Mouse (Mus musculus): ENCODE measurements at regions not wholly inside any gene's neighbourhood (a gene's known extent, or its start where the extent isn't known, plus 50 kb on each side); places are given as distances from the start of the nearest gene placed in this dataset.

DNA sequence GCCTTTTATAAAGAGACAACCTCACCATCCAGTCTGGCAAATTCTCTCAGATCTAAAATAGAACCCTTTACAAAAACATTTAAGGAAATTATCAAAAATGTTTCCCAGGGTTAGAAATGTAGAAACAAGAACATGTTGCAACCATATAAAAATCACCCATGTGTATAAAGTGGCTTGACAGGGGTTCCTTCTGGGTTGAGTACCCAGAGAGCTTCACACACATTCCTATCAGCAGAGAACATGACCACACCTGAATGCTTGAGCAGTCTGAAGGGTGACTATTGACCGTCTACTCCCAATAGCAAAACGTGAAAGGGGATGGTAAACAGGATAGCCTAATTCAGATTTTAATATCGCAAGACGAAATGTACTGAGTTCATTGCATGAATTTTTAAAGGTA is 57.8 kb upstream of the Zfand5 start:
- Histone ChIP-seq H3K9me3 (replicated peaks) (no peaks in the 10 kb centered on the region), H3K27me3 (ENCODE audit: low read depth, poor library complexity, severe bottlenecking) (no peaks in the 10 kb centered on the region), H3K4me3 (no peak overlapping the region), H3K4me1 (no peaks in the 10 kb centered on the region), H3K36me3 (no peaks in the 10 kb centered on the region), H3K27ac (no peak overlapping the region)
- no peak for DNase-seq (ENCODE audit: low spot score)
- WGBS = 95% methylated on average over 4 of the region's 4 CpGs

DNA sequence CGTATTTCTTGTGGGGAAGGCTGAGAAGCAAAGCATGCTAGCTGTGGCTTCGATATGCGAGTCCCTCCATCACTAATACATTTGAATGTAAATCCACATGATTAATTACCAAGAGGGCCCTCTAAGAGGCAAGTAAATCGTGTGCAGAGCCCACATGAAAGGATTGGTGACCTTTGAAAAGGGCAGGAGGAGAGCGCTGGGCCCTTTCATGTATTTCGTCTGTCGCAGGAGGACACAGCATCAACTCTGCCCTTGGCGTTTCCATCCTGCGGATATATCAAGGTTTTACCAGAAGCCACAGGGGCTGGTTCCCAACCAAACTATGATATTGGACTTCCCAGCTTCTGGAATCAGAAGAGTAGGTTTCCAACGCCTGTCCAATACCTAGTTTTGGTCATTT is 78.6 kb upstream of the Zfand5 start:
- WGBS = 52% methylated on average over 10 of the region's 10 CpGs

DNA sequence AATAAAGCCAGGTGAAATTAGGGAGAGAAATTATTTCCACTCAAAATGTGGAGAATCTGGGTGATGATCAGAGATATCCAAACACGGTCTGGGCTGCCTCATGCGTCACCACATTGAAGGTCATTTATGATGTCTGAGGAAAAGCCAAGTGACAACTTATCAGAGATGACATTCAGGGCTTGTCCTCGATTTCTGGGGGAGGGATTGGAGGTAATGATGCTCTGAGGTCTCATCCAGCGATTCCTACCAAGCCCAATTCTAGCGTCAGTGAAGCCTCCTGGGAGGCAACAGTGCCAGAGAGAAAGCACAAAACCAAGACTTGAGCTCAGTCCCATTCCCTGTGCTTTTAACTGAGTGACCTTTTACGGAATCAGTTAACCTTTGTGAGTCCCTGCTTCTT is 79.5 kb upstream of the Zfand5 start:
- Histone ChIP-seq H3K4me3 (no peak overlapping the region), H3K9me3 (replicated peaks) (no peaks in the 10 kb centered on the region), H3K4me1 (no peaks in the 10 kb centered on the region), H3K27ac (no peak overlapping the region), H3K27me3 (ENCODE audit: low read depth, poor library complexity, severe bottlenecking) (no peaks in the 10 kb centered on the region), H3K36me3 (no peaks in the 10 kb centered on the region)
- 85% methylated on average over 6 of the region's 6 CpGs for WGBS
- DNase-seq (ENCODE audit: low spot score) = no peak

More for the DNA sequence above, 78.6 kb upstream of the Zfand5 start:
- H3K27ac ChIP-seq = no peak overlapping the region
- H3K9me3 ChIP-seq (replicated peaks) = no peaks in the 10 kb centered on the region
- no peaks in the 10 kb centered on the region for H3K27me3 ChIP-seq (ENCODE audit: low read depth, poor library complexity, severe bottlenecking)
- no peak overlapping the region for H3K4me3 ChIP-seq
- no peak for DNase-seq (ENCODE audit: low spot score)
- no peaks in the 10 kb centered on the region for H3K4me1 ChIP-seq
- H3K36me3 ChIP-seq = no peaks in the 10 kb centered on the region

DNA sequence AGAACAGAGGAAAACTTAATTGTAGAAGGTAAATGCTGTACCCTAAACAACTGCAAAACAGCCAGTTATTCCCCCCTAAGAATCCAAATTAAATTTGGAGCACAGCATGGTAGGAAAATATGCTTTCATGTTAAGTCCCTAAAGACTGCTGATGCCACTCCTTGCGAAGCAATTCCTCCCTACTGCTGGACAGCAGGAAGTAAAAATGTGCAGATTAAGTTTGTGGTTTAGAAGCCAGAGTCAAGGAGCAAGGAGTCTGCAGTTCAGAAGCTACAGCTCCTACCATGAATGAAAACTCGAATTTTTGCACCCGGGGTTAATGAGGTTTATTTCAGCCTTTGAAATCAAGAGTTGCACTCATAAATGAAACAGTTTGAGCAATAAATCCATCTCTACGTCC is 82.9 kb upstream of the Zfand5 start:
- no peaks in the 10 kb centered on the region for H3K27me3 ChIP-seq (ENCODE audit: low read depth, poor library complexity, severe bottlenecking)
- H3K27ac ChIP-seq = no peak overlapping the region
- no peak overlapping the region for H3K4me3 ChIP-seq
- no peaks in the 10 kb centered on the region for H3K36me3 ChIP-seq
- 78% methylated on average over 4 of the region's 4 CpGs for WGBS
- DNase-seq (ENCODE audit: low spot score) = no peak
- H3K4me1 ChIP-seq = no peaks in the 10 kb centered on the region
- H3K9me3 ChIP-seq (replicated peaks) = no peaks in the 10 kb centered on the region

DNA sequence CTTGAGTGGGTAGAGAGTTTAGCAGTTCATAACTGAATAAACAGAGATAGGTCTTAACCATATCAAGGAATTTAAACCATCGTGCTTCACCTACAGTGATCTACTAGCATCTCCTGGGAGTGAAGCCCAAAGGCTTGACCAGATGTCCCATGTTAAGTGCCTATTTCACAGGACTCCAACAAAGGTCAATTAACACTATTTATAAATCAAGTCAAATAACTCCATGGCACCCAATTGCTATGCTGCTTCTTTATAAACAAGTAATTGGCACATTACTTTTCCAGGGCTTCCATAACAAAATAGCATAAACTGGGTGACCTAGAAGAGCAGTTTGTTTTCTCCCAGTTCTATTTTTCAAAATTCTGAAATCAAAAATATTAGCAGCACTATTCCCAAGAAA is 85.4 kb upstream of the Zfand5 start:
- Histone ChIP-seq H3K4me3 (no peak overlapping the region), H3K27ac (no peak overlapping the region), H3K4me1 (no peaks in the 10 kb centered on the region), H3K36me3 (no peaks in the 10 kb centered on the region), H3K9me3 (replicated peaks) (no peaks in the 10 kb centered on the region), H3K27me3 (ENCODE audit: low read depth, poor library complexity, severe bottlenecking) (no peaks in the 10 kb centered on the region)
- no peak for DNase-seq (ENCODE audit: low spot score)
- 88% methylated on average over 1 of the region's 1 CpGs for WGBS

DNA sequence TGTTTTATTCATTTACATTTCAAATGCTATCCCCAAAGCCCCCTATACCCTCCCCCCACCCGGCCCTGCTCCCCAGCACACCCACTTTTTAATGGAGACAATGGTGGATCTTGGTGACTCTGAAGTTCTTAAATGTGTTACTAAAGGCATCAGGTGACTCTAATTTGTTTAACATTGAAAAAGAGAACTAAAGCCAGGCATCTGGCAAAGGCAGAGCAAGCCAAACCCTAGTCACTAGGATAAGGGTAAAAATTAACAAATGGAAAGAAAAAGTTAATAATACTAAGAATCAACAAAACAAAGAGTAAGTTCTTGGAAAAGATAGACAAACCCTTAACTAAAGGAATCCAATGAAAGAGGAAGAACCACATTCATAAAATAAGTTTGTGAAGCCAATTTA is 86.1 kb upstream of the Zfand5 start:
- H3K27ac ChIP-seq = no peak overlapping the region
- no peaks in the 10 kb centered on the region for H3K9me3 ChIP-seq (replicated peaks)
- H3K4me1 ChIP-seq = no peaks in the 10 kb centered on the region
- H3K4me3 ChIP-seq = no peak overlapping the region
- no peaks in the 10 kb centered on the region for H3K36me3 ChIP-seq
- no peaks in the 10 kb centered on the region for H3K27me3 ChIP-seq (ENCODE audit: low read depth, poor library complexity, severe bottlenecking)
- 84% methylated on average over 1 of the region's 1 CpGs for WGBS
- no peak for DNase-seq (ENCODE audit: low spot score)

DNA sequence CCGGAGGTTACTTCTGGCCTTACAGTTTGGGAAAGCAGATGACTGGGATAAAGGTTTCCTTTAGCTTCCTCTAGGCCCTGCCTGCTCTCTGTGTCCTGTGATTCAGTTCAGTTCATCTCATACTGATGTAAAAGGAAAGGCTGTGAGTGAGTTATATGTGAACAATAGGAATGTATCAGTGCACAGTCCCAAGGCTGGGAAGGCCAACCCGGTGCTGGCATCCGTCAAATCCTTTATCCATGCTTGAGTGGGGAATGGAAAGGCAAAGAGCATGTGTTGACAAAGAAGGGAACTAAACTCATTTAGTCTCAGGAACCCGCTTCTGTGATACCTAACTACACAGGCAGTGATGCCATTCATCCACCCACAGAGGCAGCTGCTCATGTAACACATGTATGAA is 89.0 kb upstream of the Zfand5 start:
- Histone ChIP-seq H3K9me3 (replicated peaks) (no peaks in the 10 kb centered on the region), H3K36me3 (no peaks in the 10 kb centered on the region), H3K27me3 (ENCODE audit: low read depth, poor library complexity, severe bottlenecking) (no peaks in the 10 kb centered on the region), H3K4me3 (no peak overlapping the region), H3K4me1 (no peaks in the 10 kb centered on the region), H3K27ac (no peak overlapping the region)
- no peak for DNase-seq (ENCODE audit: low spot score)
- 86% methylated on average over 4 of the region's 4 CpGs for WGBS

DNA sequence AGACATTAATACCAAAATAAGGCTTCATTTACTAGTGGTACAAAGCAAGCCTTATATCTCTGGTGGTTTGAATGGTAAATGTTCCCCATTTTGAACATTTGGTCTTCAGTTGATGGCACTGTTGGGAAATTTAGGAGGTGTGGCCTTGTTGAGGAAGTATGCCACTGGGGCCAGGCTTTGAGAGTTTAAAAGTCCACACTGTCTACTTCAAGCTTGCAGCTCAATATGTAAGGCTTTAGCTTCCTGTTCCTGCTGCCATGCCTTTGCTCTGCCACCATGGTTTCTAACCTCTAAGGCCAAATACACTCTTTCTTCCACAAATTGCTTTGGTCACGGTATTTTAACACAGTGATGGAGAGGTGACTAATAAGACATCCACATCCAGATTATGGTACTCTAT is 92.2 kb upstream of the Zfand5 start:
- H3K27ac ChIP-seq = no peak overlapping the region
- no peaks in the 10 kb centered on the region for H3K27me3 ChIP-seq (ENCODE audit: low read depth, poor library complexity, severe bottlenecking)
- 88% methylated on average over 1 of the region's 1 CpGs for WGBS
- H3K4me3 ChIP-seq = no peak overlapping the region
- H3K9me3 ChIP-seq (replicated peaks) = no peaks in the 10 kb centered on the region
- no peak for DNase-seq (ENCODE audit: low spot score)
- no peaks in the 10 kb centered on the region for H3K36me3 ChIP-seq
- peaks cover 4% of the 10 kb centered on the region; the same call in 1 of the 2 replicates for H3K4me1 ChIP-seq

DNA sequence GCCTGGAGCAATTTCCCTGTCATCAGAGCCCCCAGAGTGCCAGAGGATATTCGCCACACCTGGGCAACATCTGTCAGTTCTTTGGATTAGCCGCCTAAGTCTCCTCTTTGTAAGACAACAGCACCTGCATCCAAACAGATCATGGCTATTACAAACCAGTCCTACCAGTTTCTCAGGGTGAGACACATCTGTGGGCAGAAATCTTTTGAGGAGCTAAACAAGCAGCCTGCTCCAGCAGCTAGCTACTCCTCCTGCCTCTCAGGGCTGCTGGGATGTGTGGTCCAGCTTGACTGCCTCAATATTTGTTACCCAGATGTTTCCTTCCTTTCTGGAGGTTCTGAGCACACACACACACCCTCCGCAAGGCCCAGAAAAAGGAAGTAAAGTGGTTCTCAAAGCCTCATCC is 96.6 kb upstream of the Zfand5 start:
- H3K9me3 ChIP-seq (replicated peaks) = no peaks in the 10 kb centered on the region
- H3K27ac ChIP-seq = no peak overlapping the region
- peaks cover 10% of the 10 kb centered on the region; the same call in 1 of the 2 replicates for H3K4me1 ChIP-seq
- no peaks in the 10 kb centered on the region for H3K36me3 ChIP-seq
- 62% methylated on average over 3 of the region's 3 CpGs for WGBS
- no peak for DNase-seq (ENCODE audit: low spot score)
- H3K4me3 ChIP-seq = no peak overlapping the region
- H3K27me3 ChIP-seq (ENCODE audit: low read depth, poor library complexity, severe bottlenecking) = no peaks in the 10 kb centered on the region

DNA sequence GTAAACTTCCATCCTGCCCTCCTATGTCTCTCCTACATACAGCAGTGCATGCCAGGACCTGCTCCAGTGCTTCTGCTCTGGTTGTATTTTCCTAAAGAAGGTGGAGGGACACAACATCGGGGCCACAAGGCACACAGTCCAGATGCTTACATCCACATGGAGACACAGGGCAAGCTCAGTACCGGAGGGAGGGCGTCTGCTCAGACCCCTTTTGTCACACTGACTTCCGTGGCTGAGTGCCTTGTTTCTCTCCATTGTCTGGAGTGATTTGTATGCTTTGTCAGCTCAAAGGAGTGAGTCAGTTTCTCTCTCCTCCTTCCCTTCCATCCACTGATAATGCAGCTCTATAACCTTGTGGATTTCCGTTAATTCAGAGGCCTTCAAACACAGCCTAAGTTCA is 97.4 kb upstream of the Zfand5 start:
- Histone ChIP-seq H3K27ac (0 out of 2 replicates have a peak overlapping the region, but pooled peaks have one; percentile 3), H3K4me1 (peaks cover 10% of the 10 kb centered on the region; the same call in 1 of the 2 replicates), H3K4me3 (no peak overlapping the region), H3K9me3 (replicated peaks) (no peaks in the 10 kb centered on the region), H3K36me3 (no peaks in the 10 kb centered on the region), H3K27me3 (ENCODE audit: low read depth, poor library complexity, severe bottlenecking) (no peaks in the 10 kb centered on the region)
- WGBS = 67% methylated on average over 5 of the region's 5 CpGs
- no peak for DNase-seq (ENCODE audit: low spot score)

DNA sequence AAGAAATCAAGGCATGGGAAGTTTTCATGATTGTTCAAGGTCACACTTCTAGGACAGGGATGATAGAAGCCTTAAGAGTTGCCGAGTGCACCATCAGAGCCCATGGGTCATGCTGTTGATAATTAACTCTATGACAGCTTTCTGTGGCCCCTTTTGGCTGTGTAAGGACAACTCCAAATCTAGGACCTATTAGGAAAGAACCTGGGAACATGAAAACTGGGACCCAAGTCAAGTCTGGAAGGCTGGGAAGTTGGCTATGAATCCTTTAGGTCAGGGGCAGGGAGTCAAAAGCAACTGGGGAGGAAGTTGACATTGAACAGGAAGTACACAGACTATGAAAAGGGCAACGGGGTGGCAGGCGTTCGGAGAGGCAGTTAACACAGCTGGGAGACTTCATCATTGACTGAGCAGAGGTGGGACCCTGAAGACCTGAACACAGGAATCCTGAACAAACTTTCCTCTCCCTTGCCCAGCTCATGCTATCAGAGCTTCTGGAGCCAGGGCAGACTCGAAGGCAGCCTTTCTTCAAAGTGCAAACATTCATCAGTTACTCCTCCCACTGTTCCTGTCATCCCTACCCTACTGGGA is 98.1 kb upstream of the Zfand5 start:
- H3K4me3 ChIP-seq = no peak overlapping the region
- DNase-seq (ENCODE audit: low spot score) = no peak
- no peaks in the 10 kb centered on the region for H3K27me3 ChIP-seq (ENCODE audit: low read depth, poor library complexity, severe bottlenecking)
- no peak overlapping the region for H3K27ac ChIP-seq
- no peaks in the 10 kb centered on the region for H3K36me3 ChIP-seq
- H3K9me3 ChIP-seq (replicated peaks) = no peaks in the 10 kb centered on the region
- peaks cover 10% of the 10 kb centered on the region; the same call in 1 of the 2 replicates for H3K4me1 ChIP-seq
- 72% methylated on average over 5 of the region's 5 CpGs for WGBS

DNA sequence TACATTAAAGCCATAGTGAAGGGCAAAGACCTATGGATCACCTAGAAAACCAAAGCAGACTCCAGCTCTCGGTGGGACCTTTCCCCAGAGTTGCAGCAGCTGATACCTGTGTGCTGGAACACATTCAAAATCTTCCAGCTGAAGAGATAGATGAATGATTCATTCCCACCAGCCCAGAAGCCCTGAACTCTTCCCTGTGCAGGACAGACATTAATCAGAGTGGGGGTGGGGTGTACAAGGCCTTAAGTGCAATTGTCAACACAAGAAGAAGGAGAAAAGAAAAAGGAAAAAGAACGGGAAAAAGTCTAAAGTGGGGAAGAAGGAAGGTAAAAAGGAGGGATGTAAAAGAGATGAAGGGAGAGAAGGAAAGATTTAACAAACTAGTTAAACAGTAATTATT is 100.9 kb upstream of the Zfand5 start:
- Histone ChIP-seq H3K27me3 (ENCODE audit: low read depth, poor library complexity, severe bottlenecking) (no peaks in the 10 kb centered on the region), H3K27ac (no peak overlapping the region), H3K9me3 (replicated peaks) (no peaks in the 10 kb centered on the region), H3K36me3 (no peaks in the 10 kb centered on the region), H3K4me3 (no peak overlapping the region), H3K4me1 (peaks cover 15% of the 10 kb centered on the region)
- DNase-seq (ENCODE audit: low spot score) = no peak
- 58% methylated on average over 2 of the region's 2 CpGs for WGBS

DNA sequence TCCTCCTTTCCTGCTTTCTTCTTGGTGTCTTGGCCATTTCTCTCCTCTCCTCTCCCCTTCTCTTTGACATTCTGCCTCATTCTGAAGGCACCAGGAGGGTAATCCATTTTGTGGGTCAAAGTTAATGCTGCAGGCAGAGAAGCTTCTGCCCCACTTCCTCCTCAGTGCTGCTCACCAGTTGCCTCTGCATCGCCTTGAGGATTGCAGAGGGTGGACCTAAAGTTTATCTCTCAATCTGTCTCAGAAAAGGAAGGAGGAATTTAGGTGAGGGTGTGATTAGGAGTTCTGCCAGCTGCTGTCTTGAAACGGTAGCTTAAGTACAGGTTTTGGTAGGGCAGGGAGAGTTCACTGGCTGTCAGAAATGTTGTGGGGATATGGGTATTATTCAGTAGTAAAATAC is 101.3 kb upstream of the Zfand5 start:
- WGBS = 30% methylated on average over 2 of the region's 2 CpGs

DNA sequence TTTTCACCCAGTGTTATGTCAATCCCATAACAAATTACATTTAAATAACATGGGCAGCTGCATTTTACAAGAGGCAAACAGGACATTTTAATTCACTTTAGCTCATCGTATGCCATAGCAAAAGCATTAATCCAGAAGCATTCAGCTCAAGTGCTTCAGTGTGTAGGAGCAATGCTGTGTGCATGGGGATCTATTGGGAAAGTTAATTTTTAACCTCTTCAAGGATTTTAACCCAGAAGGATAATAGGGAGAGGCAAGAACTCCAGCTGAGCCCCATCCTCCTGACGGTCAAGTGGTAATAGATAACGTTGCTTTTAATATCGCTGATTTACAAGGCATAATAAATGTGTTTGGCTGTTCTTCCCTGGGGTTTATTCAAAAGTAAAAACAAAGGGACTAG is 105.1 kb upstream of the Zfand5 start:
- Histone ChIP-seq H3K27me3 (ENCODE audit: low read depth, poor library complexity, severe bottlenecking) (no peaks in the 10 kb centered on the region), H3K9me3 (replicated peaks) (no peaks in the 10 kb centered on the region), H3K27ac (no peak overlapping the region; the same call in 1 of the 2 replicates), H3K4me3 (no peak overlapping the region), H3K4me1 (peaks cover 8% of the 10 kb centered on the region), H3K36me3 (no peaks in the 10 kb centered on the region)
- 77% methylated on average over 4 of the region's 4 CpGs for WGBS
- DNase-seq (ENCODE audit: low spot score) = no peak

More for the DNA sequence above, 101.3 kb upstream of the Zfand5 start:
- Histone ChIP-seq H3K36me3 (no peaks in the 10 kb centered on the region), H3K4me3 (no peak overlapping the region), H3K27ac (no peak overlapping the region), H3K4me1 (peaks cover 18% of the 10 kb centered on the region), H3K9me3 (replicated peaks) (no peaks in the 10 kb centered on the region), H3K27me3 (ENCODE audit: low read depth, poor library complexity, severe bottlenecking) (no peaks in the 10 kb centered on the region)
- DNase-seq (ENCODE audit: low spot score) = no peak

Measured in limb, embryonic 10.5 days (tissue).